Mouse (Mus musculus) brain, embryonic 14.5 days (tissue): ENCODE data around the gene Mgll.

ENCODE experiments used
- CTCF ChIP-seq: fragments of 200-500 bp; IDR thresholded peaks from 2 replicates; pipeline ENCODE4 v1.5.1; 2012; ENCODE audit warnings: inconsistent platforms, mild to moderate bottlenecking, moderate library complexity, borderline replicate concordance; ENCODE audit not compliant: insufficient read depth, insufficient read length; ENCODE audit errors: extremely low read depth
- POLR2A ChIP-seq: fragments of 200-500 bp; IDR thresholded peaks from 2 replicates; pipeline ENCODE4 v1.6.1; 2012; ENCODE audit warnings: mild to moderate bottlenecking, inconsistent platforms, borderline replicate concordance; ENCODE audit not compliant: poor library complexity, insufficient read depth, insufficient read length, severe bottlenecking; ENCODE audit errors: extremely low read depth

GRCm38 (mm10) chr6:88804966-88805577, 80.9 kb downstream of the Mgll start:
- no peak for TF ChIP-seq POLR2A
- TF ChIP-seq CTCF = no peak
